Mouse (Mus musculus) testis, adult 2 months (tissue): Measurements from ENCODE around the gene Fam187a.

ENCODE experiments used
- CTCF ChIP-seq: fragments of 200-500 bp; IDR thresholded peaks from 2 replicates; pipeline ENCODE4 v1.5.1; 2012; ENCODE audit warnings: low read depth, mild to moderate bottlenecking, inconsistent platforms, low read length, moderate library complexity; ENCODE audit not compliant: control insufficient read depth, insufficient read depth, insufficient replicate concordance
- POLR2A ChIP-seq: fragments of 200-500 bp; IDR thresholded peaks from 2 replicates; pipeline ENCODE4 v1.6.1; 2012; ENCODE audit warnings: low read depth, mild to moderate bottlenecking, inconsistent platforms, low read length, moderate library complexity; ENCODE audit not compliant: control insufficient read depth

DNA sequence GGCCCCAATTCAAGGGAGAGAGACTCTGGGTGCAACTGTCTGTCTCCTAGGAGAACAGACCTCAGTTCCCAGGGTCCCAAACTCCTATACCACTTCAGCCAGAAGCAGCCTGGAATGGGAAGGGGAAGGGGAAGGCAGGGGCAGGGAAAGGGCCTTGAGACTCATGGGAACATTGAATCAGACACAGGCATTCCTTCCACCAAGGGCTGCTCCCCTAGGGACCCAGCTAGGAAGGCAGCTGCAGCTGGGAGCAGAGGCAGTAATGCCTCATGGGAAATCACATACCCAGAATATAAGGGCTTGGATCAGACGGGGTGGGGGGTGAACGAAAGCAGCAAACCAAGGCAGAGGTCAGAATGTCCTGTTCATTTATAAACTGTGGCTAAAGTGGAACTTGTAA is 46.8 kb upstream of the Fam187a start:
- TF ChIP-seq POLR2A, result no peak
- no peak for TF ChIP-seq CTCF
